Mouse (Mus musculus) forebrain, postnatal 0 days (tissue): ENCODE measurements around the gene Rpl36. TPM values are rescaled to one million over a fixed set of nuclear protein-coding genes. Genes with fewer than 3 reads are reported as not detected.

Source experiments
- ATAC-seq: fragments of 200-750 bp; cut with Nextera tagmentation; 2 replicates; pipeline ENCODE4 v1.8.0; 2017; ENCODE audit warnings: mild to moderate bottlenecking, moderate library complexity
- DNase-seq: peaks from one replicate; pipeline ENCODE4 v3.0.0-alpha.2; 2015
- H3K27ac ChIP-seq: fragments of 300-500 bp; sonication (generic); 2 replicates; pipeline ENCODE4 v1.5.1; 2014; ENCODE audit warnings: low read depth, mild to moderate bottlenecking, antibody characterized with exemption, low read length, moderate library complexity, mixed read lengths
- H3K27me3 ChIP-seq: fragments of 300-500 bp; sonication (generic); 2 replicates; pipeline ENCODE4 v1.6.1; 2014; ENCODE audit warnings: mild to moderate bottlenecking, low read length, mixed read lengths; ENCODE audit not compliant: insufficient read depth
- H3K36me3 ChIP-seq: fragments of 300-500 bp; sonication (generic); 2 replicates; pipeline ENCODE4 v1.6.1; 2014; ENCODE audit warnings: mild to moderate bottlenecking, moderate library complexity; ENCODE audit not compliant: insufficient read depth
- H3K4me1 ChIP-seq: fragments of 300-500 bp; sonication (generic); 2 replicates; pipeline ENCODE4 v1.6.1; 2014; ENCODE audit warnings: antibody characterized with exemption; ENCODE audit not compliant: insufficient read depth
- H3K4me2 ChIP-seq: fragments of 300-500 bp; sonication (generic); 2 replicates; pipeline ENCODE4 v1.6.1; 2014; ENCODE audit warnings: low read depth, mild to moderate bottlenecking, moderate library complexity
- H3K4me3 ChIP-seq: fragments of 300-500 bp; sonication (generic); 2 replicates; pipeline ENCODE4 v1.5.1; 2014; ENCODE audit warnings: low read depth, low read length, mixed read lengths
- H3K9ac ChIP-seq: fragments of 300-500 bp; sonication (generic); 2 replicates; pipeline ENCODE4 v1.6.1; 2014; ENCODE audit warnings: mild to moderate bottlenecking
- H3K9me3 ChIP-seq: fragments of 300-500 bp; sonication (generic); 2 replicates; pipeline ENCODE4 v1.6.1; 2016; ENCODE audit warnings: low read length
- CTCF ChIP-seq: sonication (generic); IDR thresholded peaks from 2 replicates; pipeline ENCODE4 v1.5.1; 2016; ENCODE audit warnings: antibody characterized with exemption, control low read depth, low read depth
- WGBS: fragments of 180-500 bp; shearing (Covaris S2); extraction: QIAGEN DNeasy Blood & Tissue Kit; methylation state at CpG from one replicate; pipeline ENCODE4 v1.1.7; 2014; 5-methylcytosine and 5-hydroxymethylcytosine counted together
- polyA plus RNA-seq: library from polyadenylated mRNA; unstranded; fragments of >200 nt; fragmentation: Nextera tagmentation; extraction: Ambion mirVana; gene quantifications from 2 replicates; pipeline ENCODE4 v1.2.1, GENCODE M21; 2015
- total RNA-seq: library from RNA; depleted of rRNA; stranded (reverse); fragments of >200 nt; gene quantifications from 2 replicates; pipeline ENCODE4 v1.2.3, GENCODE M21; 2014

Rpl36 gene
- total and polyA plus RNA-seq, 2 experiments from 2014 or later, result 807 to 1,145 TPM

DNA sequence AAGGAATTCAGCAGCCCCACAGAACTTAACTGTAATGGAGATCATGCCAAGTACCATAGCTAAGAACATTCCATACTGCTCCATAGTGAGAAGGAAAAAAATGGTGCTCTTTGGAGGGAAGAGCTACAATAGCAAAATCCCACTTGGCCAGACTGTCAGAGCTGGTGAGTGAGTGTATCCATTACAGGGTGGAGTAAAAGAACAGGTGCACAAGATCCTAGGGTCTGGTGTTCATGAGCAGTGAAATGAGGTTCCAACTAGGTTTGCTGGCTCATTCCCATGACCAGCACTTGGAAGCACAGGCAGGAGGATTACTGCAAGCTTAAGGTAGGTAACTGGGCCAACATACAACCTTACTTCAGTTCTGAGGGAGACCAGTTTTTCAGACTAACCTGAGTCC is 20.7 kb upstream of the Rpl36 start:
- H3K9me3 ChIP-seq, result no peaks in the 10 kb centered on the region
- no peak overlapping the region for H3K4me3 ChIP-seq
- peaks cover 94% of the 10 kb centered on the region for H3K36me3 ChIP-seq
- no peaks in the 10 kb centered on the region for H3K27me3 ChIP-seq
- H3K4me2 ChIP-seq, result no peak overlapping the region
- no peak for TF ChIP-seq CTCF
- no peak overlapping the region for H3K9ac ChIP-seq
- no peak for ATAC-seq
- no peak for DNase-seq
- H3K27ac ChIP-seq, result no peak overlapping the region
- H3K4me1 ChIP-seq, result no peaks in the 10 kb centered on the region

DNA sequence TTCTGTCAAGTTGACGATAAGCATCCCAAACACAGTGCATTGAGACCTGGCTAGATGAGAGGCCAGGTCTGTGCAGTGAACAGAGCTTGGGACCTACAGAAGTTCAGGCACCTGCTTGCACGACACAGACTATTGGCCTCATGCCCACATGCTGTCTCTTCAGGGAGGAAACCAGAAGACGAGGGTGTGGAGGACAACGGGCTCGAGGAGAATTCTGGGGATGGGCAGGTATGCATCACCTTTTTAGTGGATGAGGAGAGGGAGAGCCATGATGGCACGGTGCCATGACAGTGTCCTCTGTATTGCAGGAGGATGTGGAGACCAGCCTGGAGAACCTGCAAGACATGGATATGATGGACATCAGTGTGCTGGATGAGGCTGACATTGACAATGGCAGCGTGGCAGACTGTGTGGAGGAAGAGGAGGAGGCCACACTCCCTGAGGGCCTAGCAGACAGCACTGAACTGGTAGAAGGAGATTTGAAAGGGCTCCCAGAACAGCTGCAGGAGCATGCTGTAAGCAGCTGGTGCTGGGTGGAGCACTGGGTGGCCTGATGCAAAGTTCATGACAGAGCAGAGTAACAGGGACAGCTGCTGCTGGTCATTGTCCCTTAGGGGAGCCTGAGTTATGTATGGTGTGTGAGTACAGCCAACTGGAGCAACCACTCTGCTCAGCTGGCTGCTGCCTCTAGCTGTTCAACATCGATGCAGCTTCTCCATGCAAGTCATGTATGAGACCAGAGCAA is 19.5 kb upstream of the Rpl36 start:
- Histone ChIP-seq H3K4me3 (no peak overlapping the region), H3K4me1 (no peaks in the 10 kb centered on the region), H3K9me3 (no peaks in the 10 kb centered on the region), H3K9ac (no peak overlapping the region), H3K36me3 (peaks cover 90% of the 10 kb centered on the region), H3K27ac (no peak overlapping the region), H3K27me3 (no peaks in the 10 kb centered on the region), H3K4me2 (no peak overlapping the region)
- DNase-seq (no peak), ATAC-seq (no peak)
- 81% methylated on average over 8 of the region's 8 CpGs for WGBS
- TF ChIP-seq CTCF, result no peak

DNA sequence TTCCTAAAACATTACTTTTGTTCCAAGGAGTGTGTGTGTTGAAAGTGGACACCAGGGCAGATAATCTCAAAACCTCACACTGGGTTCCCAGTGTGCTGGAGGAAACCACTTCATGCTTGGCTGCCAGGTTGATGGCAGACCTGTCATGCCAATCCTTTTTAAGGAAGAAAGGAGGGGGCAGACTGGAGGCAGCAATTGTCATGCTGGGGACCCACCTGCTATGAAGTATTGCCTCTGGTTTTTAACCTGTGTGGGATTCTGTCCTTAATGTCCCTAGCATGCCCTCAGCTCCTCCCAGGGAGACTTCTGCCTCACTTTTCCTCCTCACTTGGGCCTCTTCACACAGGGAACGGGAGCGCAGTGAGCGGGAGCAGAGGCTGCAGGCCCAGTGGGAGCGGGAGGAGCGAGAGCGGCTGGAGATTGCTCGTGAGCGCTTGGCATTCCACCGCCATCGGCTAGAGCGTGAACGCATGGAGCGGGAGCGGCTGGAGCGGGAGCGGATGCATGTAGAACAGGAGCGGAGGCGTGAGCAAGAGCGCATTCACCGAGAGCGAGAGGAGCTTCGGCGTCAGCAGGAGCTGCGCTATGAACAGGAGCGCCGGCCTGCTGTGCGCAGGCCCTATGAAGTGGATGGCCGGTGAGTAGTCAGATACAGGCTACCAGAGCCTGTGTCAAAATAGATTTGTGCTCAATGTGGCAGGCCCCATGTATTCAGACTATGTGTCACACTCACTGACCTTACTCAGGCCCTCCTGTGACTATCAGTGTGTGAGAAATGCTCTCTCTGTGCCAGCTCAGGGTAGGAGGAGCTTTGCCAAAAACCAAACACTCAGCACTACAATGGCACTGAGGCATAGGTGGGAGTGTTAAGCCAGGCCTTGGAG is 9.8 kb upstream of the Rpl36 start:
- Histone ChIP-seq H3K4me2 (no peak overlapping the region), H3K36me3 (peaks cover 81% of the 10 kb centered on the region), H3K27ac (no peak overlapping the region), H3K4me3 (no peak overlapping the region), H3K9ac (no peak overlapping the region), H3K27me3 (no peaks in the 10 kb centered on the region), H3K4me1 (0 out of 2 replicates have a peak, but pooled peaks cover under 1% of the 10 kb centered on the region), H3K9me3 (no peaks in the 10 kb centered on the region)
- no peak for ATAC-seq
- WGBS, result 94% methylated on average over 28 of the region's 28 CpGs
- TF ChIP-seq CTCF, result no peak
- no peak for DNase-seq

DNA sequence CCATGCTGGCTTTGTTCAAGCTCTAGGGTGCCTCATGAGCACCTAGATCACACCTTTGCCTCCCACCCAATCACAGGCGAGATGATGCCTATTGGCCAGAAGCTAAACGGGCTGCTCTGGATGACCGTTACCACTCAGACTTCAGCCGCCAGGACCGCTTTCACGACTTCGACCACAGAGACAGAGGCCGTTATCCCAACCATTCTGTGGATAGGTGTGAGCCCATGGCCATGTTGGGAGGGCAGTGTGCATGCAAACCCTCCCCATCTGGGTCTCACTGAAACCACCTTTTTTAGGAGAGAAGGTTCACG is 9.2 kb upstream of the Rpl36 start:
- ATAC-seq (no peak), DNase-seq (no peak)
- WGBS, result 92% methylated on average over 9 of the region's 9 CpGs

DNA sequence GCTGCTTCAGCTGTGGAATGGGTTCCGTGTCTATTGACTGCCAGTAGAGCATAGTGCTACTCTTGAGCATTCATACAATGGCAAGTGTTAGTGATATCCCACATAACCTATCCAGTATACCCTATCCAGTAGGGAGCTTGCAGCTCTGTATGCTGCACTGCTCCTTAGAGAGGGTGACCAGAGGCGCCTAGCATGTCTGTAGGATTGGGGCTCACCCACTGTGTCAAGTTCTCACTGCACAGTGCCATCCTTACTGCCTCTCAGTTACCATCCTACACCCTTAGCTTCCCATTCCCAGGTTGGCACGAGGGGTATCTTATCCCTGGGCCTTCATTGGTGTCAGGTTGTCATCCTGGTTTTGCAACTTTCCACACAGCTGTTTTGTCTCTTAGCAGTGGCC is 8.8 kb upstream of the Rpl36 start:
- Histone ChIP-seq H3K4me2 (no peak overlapping the region), H3K9ac (no peak overlapping the region), H3K27me3 (no peaks in the 10 kb centered on the region), H3K36me3 (peaks cover 79% of the 10 kb centered on the region), H3K9me3 (no peaks in the 10 kb centered on the region), H3K27ac (no peak overlapping the region), H3K4me1 (peaks cover 9% of the 10 kb centered on the region), H3K4me3 (no peak overlapping the region)
- ATAC-seq (no peak), DNase-seq (no peak)
- TF ChIP-seq CTCF, result no peak
- 91% methylated on average over 3 of the region's 3 CpGs for WGBS

More for the DNA sequence above, 9.2 kb upstream of the Rpl36 start:
- Histone ChIP-seq H3K9ac (no peak overlapping the region), H3K27me3 (no peaks in the 10 kb centered on the region), H3K9me3 (no peaks in the 10 kb centered on the region), H3K36me3 (peaks cover 81% of the 10 kb centered on the region), H3K4me1 (peaks cover 7% of the 10 kb centered on the region), H3K27ac (no peak overlapping the region), H3K4me3 (no peak overlapping the region), H3K4me2 (no peak overlapping the region)
- no peak for TF ChIP-seq CTCF

DNA sequence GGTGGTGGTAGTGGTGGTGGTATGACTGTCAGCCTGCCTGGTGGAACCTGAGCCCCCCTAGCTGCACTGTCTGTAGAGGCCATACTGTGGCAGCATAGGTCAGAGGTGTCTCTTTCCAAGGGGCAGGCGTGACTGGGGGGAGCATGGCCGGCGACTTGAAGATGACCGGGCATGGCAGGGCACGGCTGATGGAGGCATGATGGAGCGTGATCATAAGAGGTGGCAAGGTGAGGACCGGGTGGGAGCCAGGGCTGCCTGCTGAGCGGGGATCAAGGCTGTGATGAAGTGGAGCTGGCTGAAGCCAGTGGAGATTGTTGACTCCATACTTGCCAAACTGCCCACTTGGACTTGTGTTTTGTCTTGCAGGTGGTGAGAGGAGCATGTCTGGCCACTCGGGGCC is 7.8 kb upstream of the Rpl36 start:
- no peak for ATAC-seq
- WGBS, result 91% methylated on average over 9 of the region's 9 CpGs
- Histone ChIP-seq H3K9me3 (no peaks in the 10 kb centered on the region), H3K9ac (no peak overlapping the region), H3K27me3 (no peaks in the 10 kb centered on the region), H3K4me1 (peaks cover 14% of the 10 kb centered on the region), H3K4me2 (no peak overlapping the region), H3K4me3 (no peak overlapping the region), H3K36me3 (peaks cover 69% of the 10 kb centered on the region), H3K27ac (no peak overlapping the region)
- DNase-seq, result no peak
- no peak for TF ChIP-seq CTCF

DNA sequence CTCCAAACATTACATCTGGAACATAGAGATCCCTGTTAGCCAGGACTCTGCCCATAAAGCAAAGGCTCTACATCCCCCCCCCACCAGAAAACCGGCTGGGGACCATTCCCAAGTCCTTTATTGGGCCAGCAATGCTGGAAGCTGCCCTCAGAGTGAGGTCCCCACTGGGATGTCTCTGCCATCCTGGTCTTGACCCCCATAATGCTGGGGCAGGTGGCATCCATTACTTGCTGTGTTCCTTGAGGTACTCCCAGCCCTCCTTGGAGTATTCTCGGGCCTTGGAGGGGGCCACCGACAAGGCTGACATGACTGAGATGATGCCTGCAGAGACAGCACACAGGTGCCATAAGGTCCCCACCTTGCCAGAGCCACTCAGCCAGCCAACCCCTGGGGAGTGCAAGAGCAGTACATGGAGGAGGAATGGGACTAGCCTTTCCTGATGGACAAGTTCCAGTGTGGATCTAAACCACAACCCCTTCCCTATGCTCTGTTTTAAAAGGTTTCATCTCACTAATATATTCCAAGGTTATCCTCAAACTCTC is 5.6 kb upstream of the Rpl36 start:
- DNase-seq, result no peak
- H3K27me3 ChIP-seq, result no peaks in the 10 kb centered on the region
- H3K4me3 ChIP-seq, result no peak overlapping the region
- H3K36me3 ChIP-seq, result peaks cover 50% of the 10 kb centered on the region
- 80% methylated on average over 3 of the region's 3 CpGs for WGBS
- H3K27ac ChIP-seq, result no peak overlapping the region
- TF ChIP-seq CTCF, result no peak
- no peak for ATAC-seq
- peaks cover 15% of the 10 kb centered on the region for H3K4me1 ChIP-seq
- no peaks in the 10 kb centered on the region for H3K9me3 ChIP-seq
- H3K9ac ChIP-seq, result no peak overlapping the region
- H3K4me2 ChIP-seq, result no peak overlapping the region
